Mouse (Mus musculus) ES-Bruce4 (cell line): ENCODE data around the gene Gm44502. TPM values are rescaled to one million over a fixed set of nuclear protein-coding genes. Genes with fewer than 3 reads are reported as not detected.

ENCODE experiments used
- H3K27ac ChIP-seq: 2 replicates; pipeline ENCODE4 v1.5.1; 2012; ENCODE audit warnings: low read length, inconsistent platforms; ENCODE audit not compliant: insufficient read depth
- H3K27me3 ChIP-seq: 2 replicates; pipeline ENCODE4 v1.6.1; 2012; ENCODE audit warnings: mild to moderate bottlenecking, low read length, inconsistent platforms; ENCODE audit not compliant: control insufficient read depth, poor library complexity, insufficient read depth, severe bottlenecking
- H3K36me3 ChIP-seq: 2 replicates; pipeline ENCODE4 v1.6.1; 2012; ENCODE audit warnings: inconsistent platforms, mild to moderate bottlenecking, low read length, moderate library complexity; ENCODE audit not compliant: control insufficient read depth, poor library complexity, insufficient read depth, severe bottlenecking
- H3K4me1 ChIP-seq: one replicate; pipeline ENCODE4 v1.8.1; 2011; ENCODE audit warnings: low read length; ENCODE audit not compliant: control insufficient read depth, insufficient read depth
- H3K4me3 ChIP-seq: 2 replicates; pipeline ENCODE4 v1.5.1; 2011; ENCODE audit warnings: low read depth, mild to moderate bottlenecking, low read length
- H3K9ac ChIP-seq: 2 replicates; pipeline ENCODE4 v1.6.1; 2012; ENCODE audit warnings: low read depth, mild to moderate bottlenecking, inconsistent platforms; ENCODE audit not compliant: poor library complexity, severe bottlenecking
- H3K9me3 ChIP-seq: replicated peaks from 2 replicates; pipeline ENCODE4 v1.6.1; 2012; ENCODE audit warnings: mild to moderate bottlenecking, low read length, inconsistent platforms; ENCODE audit not compliant: control insufficient read depth, poor library complexity, insufficient read depth, severe bottlenecking
- CTCF ChIP-seq: IDR thresholded peaks from one replicate; pipeline ENCODE4 v1.8.1; 2011; ENCODE audit warnings: low read depth, low read length
- EP300 ChIP-seq: IDR thresholded peaks from 2 replicates; pipeline ENCODE4 v1.6.1; 2011; ENCODE audit warnings: low read depth, low read length; ENCODE audit not compliant: insufficient read depth
- POLR2A ChIP-seq: IDR thresholded peaks from one replicate; pipeline ENCODE4 v1.8.1; 2011; ENCODE audit warnings: low read length; ENCODE audit not compliant: insufficient read depth
- polyA plus RNA-seq: library from polyadenylated mRNA; stranded (reverse); fragments of >200 nt; gene quantifications from 2 replicates; pipeline ENCODE4 v1.2.4, GENCODE M21; 2011; ENCODE audit warnings: low read depth; ENCODE audit not compliant: missing spikeins, insufficient read depth, insufficient read length

Gm44502 gene
- polyA plus RNA-seq, 1 experiment = not detected

GRCm38 (mm10) chr15:89421938-89422337 is 7.6 kb downstream of the Gm44502 start:
- no peak for TF ChIP-seq EP300
- no peak for TF ChIP-seq POLR2A
- TF ChIP-seq CTCF = no peak
- H3K27me3 ChIP-seq = no peaks in the 10 kb centered on the region
- no peak overlapping the region for H3K4me3 ChIP-seq
- no peaks in the 10 kb centered on the region for H3K9me3 ChIP-seq
- no peak overlapping the region for H3K9ac ChIP-seq
- peaks cover 3% of the 10 kb centered on the region; the same call in 1 of the 2 replicates for H3K36me3 ChIP-seq
- peaks cover 2% of the 10 kb centered on the region for H3K4me1 ChIP-seq
- H3K27ac ChIP-seq = no peak overlapping the region

DNA sequence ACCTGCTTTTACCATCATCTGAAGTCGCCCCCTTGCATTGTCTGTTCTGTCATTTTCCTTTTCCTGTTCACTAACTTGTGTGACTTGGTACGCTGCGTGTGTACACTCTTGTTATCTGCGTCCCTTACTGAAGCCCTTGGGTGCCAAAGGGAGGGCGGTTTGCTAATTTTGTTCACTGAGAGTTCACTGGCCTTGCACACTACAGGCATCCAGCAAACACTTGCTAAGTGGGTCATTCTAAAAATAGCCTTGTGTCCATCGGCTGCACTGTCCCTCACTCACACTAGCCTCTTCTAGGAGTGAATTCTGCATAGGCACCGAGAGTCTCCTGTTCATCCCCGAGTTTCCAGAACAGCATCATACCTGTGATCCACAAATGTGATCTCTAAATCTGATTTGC is 14.2 kb downstream of the Gm44502 start:
- no peak overlapping the region for H3K9ac ChIP-seq
- no peaks in the 10 kb centered on the region for H3K36me3 ChIP-seq
- no peaks in the 10 kb centered on the region for H3K4me1 ChIP-seq
- no peaks in the 10 kb centered on the region for H3K9me3 ChIP-seq
- no peak overlapping the region for H3K27ac ChIP-seq
- no peak overlapping the region for H3K4me3 ChIP-seq
- H3K27me3 ChIP-seq = no peaks in the 10 kb centered on the region
- TF ChIP-seq CTCF (no peak), EP300 (no peak), POLR2A (no peak)

DNA sequence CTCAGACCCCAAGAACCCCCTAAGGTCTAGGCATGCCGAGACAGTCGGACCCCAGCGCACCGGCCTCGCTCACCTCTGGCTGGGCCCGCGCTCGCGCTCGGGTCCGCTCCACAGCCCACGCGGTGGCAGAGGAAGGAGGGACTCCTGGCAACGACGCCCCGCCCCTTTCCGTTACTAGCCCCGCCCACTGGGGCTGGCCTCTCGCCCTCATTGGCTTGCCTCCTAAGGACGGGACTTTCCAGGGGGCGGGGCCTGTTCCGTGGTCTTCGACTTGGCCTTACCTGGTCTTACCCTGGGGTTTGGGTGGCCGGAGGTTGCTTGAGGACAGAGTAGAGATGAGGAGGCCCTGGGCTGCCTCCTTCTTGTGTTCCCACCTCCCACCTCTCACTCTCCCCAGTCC is 19.4 kb downstream of the Gm44502 start, which contains the start of gene Syce3:
TSS of gene Syce3 (minus strand) at position 386 of the 400 bp plus-strand sequence.
- H3K9ac ChIP-seq = no peak within 1 kb of the TSS
- H3K36me3 ChIP-seq = no peaks in the 10 kb centered on the region
- no peak within 1 kb of the TSS for H3K4me3 ChIP-seq
- no peaks in the 10 kb centered on the region for H3K9me3 ChIP-seq
- H3K27me3 ChIP-seq = no peaks in the 10 kb centered on the region
- H3K27ac ChIP-seq = no peak within 1 kb of the TSS
- no peaks in the 10 kb centered on the region for H3K4me1 ChIP-seq
- TF ChIP-seq EP300 (no peak), POLR2A (no peak), CTCF (no peak)

DNA sequence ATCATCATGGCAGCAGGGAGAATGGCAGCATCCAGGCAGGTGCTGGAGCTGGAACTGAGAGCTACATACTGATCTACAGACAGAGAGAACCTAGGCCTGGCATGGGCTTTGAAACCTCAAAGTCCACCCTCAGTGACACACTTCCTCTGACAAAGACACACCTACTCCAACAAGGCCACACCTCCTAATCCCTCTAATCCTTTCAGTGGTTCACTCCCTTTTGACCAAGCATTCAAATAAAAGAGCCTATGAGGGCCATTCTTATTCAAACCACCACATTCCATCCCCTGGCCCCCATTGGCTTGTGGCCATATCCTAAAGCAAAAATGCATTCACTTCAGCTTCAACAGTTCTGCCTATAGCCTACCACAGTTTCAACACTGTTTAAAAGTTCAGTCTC is 22.8 kb downstream of the Gm44502 start:
- TF ChIP-seq POLR2A (no peak), EP300 (no peak), CTCF (no peak)
- H3K9me3 ChIP-seq = no peaks in the 10 kb centered on the region
- no peak overlapping the region for H3K27ac ChIP-seq
- no peaks in the 10 kb centered on the region for H3K36me3 ChIP-seq
- H3K4me1 ChIP-seq = no peaks in the 10 kb centered on the region
- no peak overlapping the region for H3K9ac ChIP-seq
- no peak overlapping the region for H3K4me3 ChIP-seq
- no peaks in the 10 kb centered on the region for H3K27me3 ChIP-seq

DNA sequence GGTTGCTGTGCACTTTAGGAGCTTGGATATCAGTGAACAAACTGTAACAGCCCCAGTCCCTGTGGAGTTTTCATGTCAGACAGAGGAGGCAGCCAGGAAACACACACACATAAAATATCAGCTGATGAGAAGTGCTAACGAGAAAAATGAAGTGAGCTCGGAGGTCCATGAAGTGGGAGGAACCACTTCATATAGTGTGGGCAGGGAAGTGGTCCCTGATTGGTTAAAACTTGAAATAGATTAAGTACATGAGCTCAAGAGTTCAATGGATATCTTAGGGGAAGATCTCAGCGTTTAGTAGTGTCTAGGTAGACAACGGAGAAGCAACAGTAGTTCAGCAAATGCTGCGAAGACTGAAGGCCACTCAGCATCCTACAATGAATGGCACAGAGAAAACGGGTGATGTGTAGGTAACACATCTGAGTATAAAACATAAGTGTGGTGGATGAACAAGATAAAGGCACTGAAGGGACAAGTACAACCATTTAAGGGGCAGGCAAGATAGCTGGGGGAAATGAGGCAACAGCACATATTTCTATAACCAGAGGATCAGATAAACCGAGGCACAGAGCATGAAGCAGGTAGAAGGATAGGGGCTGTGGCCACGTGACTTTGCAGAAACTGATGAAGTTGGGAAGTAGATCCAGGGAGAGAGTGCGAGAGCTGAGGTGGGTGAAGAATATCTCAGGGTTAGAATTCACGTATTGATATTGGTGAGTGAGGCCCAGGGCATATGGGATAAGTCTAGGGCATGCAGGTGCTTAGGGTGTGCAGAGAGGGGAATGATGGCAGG is 24.5 kb downstream of the Gm44502 start:
- no peaks in the 10 kb centered on the region for H3K9me3 ChIP-seq
- H3K4me1 ChIP-seq = no peaks in the 10 kb centered on the region
- no peak overlapping the region for H3K9ac ChIP-seq
- no peak overlapping the region for H3K27ac ChIP-seq
- TF ChIP-seq CTCF = no peak
- no peak for TF ChIP-seq EP300
- TF ChIP-seq POLR2A = no peak
- H3K4me3 ChIP-seq = no peak overlapping the region
- H3K36me3 ChIP-seq = no peaks in the 10 kb centered on the region
- H3K27me3 ChIP-seq = no peaks in the 10 kb centered on the region

DNA sequence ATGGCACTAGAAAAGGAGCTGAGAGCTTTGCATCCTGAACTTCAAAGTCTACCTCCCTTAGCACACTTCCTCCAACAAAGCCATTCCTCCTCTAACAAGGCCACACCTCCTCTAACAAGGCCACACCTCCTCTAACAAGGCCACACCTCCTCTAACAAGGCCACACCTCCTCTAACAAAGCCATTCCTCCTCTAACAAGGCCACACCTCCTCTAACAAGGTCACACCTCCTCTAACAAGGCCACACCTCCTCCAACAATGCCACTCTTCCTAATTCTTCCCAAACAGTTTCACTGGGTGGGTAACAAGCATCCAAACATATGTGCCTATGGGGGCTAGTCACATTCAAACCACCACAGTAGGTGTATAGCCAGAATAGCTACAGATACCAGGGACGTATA is 27.0 kb downstream of the Gm44502 start:
- Histone ChIP-seq H3K27ac (no peak overlapping the region), H3K27me3 (no peaks in the 10 kb centered on the region), H3K36me3 (no peaks in the 10 kb centered on the region), H3K4me3 (no peak overlapping the region), H3K9ac (no peak overlapping the region), H3K9me3 (no peaks in the 10 kb centered on the region), H3K4me1 (peaks cover 2% of the 10 kb centered on the region)
- TF ChIP-seq POLR2A = no peak
